Mouse (Mus musculus) mouse embryonic stem cell (cell line): ENCODE measurements around the gene Zfp979.
"Not testable (repeated sequence)": the region's sequence is repeated elsewhere in the genome, so short reads cannot be mapped to it uniquely, and the experiment has no call there.

ENCODE experiments used
- in situ Hi-C, 2 experiments: fragments of 300-500 bp; cut with MboI; formaldehyde crosslinking; loops; 1 replicate in 1 of 2; 3 replicates in 1 of 2; pipeline ENCODE4 v1.14.3; 2019 to 2020; ENCODE audit warnings: low sequenced_read_pairs in 2 of 2, low pct_unique_long_range_greater_than_20kb in 1 of 2, mixed read lengths in 1 of 2; ENCODE audit not compliant: unreplicated experiment in 1 of 2

Zfp979 gene

GRCm38 (mm10) chr4:147642413-147642812 lies at the start of gene Zfp979:
Gene Zfp979, minus strand, starts transcription at chr4:147642513.
- in situ Hi-C loops, result not testable (repeated sequence)

DNA sequence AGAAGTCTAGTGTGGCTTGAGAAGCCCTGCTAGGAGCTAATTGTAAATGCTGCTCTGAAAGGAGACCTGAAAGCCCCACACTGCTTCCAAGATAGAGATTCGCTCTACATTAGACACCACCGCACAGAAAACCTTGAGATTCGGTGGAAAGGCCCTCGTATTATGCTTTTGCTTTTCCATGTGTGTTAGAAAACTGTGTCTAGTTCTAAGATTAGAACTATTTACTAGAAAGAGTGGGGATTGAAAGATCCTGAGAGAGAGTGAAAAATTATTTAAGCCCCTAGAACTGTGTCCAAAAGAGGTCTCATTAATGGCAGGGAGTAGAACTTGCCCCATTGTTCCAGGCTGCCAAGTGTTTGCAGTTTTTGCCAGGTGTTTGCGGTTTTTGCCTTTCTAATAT lies 12.9 kb upstream of the Zfp979 start:
- in situ Hi-C loops, result not testable (repeated sequence)

GRCm38 (mm10) chr4:147647407-147647806 lies 5.1 kb upstream of the Zfp979 start:
- in situ Hi-C loops, result not testable (repeated sequence)

GRCm38 (mm10) chr4:147641932-147642331 lies 381 bp downstream of the Zfp979 start:
- in situ Hi-C loops, result not testable (repeated sequence)

DNA sequence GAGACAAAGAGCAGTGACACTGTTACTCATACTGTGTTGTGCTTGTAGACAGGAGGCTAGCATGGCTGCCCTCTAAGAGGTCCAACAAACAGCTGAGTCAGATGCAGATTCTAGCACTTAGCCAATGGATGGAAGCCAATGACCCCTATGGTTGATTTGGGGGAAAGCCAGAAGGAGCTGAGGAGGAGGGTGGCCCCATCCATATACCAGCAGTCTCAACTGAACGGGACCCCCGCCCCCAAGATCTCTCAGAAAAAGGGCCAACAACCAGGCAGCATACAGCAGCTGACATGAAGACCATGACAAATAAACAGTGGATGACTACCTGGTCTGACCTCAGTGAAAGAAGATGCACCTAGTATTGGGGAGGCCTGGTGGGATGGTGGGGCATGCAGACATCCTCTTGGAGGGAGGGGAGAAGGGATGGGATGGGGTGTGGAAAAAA lies 8.5 kb downstream of the Zfp979 start:
- in situ Hi-C loops, result not testable (repeated sequence)

DNA sequence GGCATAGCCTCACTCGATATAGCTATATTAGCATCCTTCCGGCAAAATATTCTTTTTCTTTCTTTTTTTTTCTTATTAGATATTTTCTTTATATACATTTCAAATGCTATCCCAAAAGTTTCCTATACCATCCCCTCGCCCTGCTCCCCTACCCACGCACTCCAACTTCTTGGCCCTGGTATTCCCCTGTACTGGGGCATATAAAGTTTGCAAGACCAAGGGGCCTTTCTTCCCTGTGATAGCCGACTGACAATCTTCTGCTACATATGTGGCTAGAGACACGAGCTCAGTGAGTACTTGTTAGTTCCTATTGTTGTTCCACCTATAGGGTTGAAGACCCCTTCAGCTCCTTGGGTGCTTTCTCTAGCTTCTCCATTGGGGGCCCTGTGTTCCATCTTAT lies 35.8 kb downstream of the Zfp979 start:
- in situ Hi-C loops, result loop anchor here in 1 of 2 experiments (25.0 kb wide), 1 partner anchor 219 kb away; no protein-coding TSS in a partner anchor

- in situ Hi-C loops, result loop anchor here in 1 of 2 experiments (25.0 kb wide), 1 partner anchor 218 kb away; no protein-coding TSS in a partner anchor
Observed at GRCm38 (mm10) chr4:147605521-147605920, 36.8 kb downstream of the Zfp979 start.

- in situ Hi-C loops, result loop anchor here in 1 of 2 experiments (25.0 kb wide), 1 partner anchor 217 kb away; no protein-coding TSS in a partner anchor
Observed at GRCm38 (mm10) chr4:147603806-147604205, 38.5 kb downstream of the Zfp979 start.

DNA sequence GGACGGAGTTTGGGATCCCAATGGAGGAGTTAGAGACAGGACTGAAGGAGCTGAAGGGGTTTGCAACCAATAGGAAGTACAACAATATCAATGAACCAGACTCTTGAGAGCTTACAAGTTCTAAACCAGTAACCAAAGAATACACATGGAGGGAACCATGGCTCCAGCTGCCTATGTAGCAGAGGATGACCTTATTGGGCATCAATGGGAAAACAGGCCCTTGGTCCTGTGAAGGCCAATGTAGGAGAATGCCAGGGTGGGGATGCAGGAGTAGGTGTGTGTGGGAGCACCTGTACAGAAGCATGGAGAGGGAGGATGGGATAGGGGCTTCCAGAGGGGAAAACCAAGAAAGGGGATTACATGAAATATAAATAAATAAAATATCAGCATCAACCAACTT lies 40.4 kb downstream of the Zfp979 start:
- in situ Hi-C loops, result loop anchor here in 1 of 2 experiments (25.0 kb wide), 1 partner anchor 215 kb away; no protein-coding TSS in a partner anchor

GRCm38 (mm10) chr4:147598831-147599230 lies 43.5 kb downstream of the Zfp979 start:
- in situ Hi-C loops, result no loop called here

DNA sequence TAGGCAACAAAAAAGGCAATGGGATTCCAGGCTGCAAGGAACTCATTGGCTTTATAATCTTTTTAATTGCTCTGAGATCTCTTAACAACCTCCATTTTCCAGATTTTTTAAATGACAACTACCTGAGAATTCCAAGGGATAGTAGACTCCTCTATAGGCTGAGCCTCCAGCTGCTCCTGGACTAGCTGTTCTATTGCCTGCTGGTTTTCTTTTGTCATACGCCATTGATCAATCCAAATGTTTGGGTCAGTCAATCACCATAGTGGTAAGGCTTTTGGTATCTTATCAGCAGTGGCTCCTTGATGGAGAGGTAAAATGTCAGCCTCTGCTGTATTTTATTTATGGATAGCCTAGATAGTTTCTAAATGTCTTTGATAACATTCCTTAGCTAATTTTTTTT lies 44.6 kb downstream of the Zfp979 start:
- in situ Hi-C loops, result no loop called here

- in situ Hi-C loops, result not testable (repeated sequence)
Observed at GRCm38 (mm10) chr4:147594630-147595029, 47.7 kb downstream of the Zfp979 start.

- in situ Hi-C loops, result loop anchor here (5.0 kb wide), 2 partner anchors 59 to 64 kb away; no protein-coding TSS in a partner anchor
Observed at GRCm38 (mm10) chr4:147586511-147587473, 55.5 kb downstream of the Zfp979 start.

DNA sequence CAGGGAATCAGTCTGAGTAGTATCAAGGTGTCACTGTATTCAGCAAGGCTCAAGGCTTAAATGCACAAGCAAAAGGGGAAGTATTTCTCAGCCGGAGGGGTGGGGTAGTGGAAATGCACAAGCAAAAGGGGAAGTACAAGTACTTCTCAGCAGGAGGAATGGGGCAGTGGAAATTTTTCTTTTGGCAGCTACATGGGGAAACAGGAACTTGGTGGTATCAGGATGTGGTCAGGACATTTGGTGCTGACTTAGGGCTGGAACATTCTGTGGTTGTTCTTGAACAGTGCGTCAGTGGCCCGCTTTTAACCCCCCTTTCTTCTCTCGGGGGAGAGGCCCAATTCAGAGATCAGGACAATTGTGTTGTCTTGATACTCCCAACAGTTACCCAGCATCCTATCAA lies 62.9 kb downstream of the Zfp979 start:
- in situ Hi-C loops, result not testable (repeated sequence)

DNA sequence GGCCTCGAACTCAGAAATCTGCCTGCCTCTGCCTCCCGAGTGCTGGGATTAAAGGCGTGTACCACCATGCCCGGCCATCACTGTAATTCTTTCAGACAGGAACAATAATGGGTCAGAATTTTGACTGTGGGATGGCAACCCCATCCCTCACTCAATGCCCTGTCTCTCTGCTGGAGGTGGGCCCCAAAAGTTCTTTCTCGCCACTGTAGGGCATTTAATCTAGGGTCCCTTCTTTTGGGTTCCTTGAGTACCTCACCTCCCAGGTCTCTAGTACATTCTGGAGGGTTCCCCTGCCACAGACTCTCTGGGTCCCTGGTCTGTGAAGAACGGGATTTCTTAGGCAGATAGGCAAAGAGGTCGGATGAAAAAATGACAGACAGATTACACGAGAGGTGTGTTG lies 71.2 kb downstream of the Zfp979 start:
- in situ Hi-C loops, result not testable (repeated sequence)

DNA sequence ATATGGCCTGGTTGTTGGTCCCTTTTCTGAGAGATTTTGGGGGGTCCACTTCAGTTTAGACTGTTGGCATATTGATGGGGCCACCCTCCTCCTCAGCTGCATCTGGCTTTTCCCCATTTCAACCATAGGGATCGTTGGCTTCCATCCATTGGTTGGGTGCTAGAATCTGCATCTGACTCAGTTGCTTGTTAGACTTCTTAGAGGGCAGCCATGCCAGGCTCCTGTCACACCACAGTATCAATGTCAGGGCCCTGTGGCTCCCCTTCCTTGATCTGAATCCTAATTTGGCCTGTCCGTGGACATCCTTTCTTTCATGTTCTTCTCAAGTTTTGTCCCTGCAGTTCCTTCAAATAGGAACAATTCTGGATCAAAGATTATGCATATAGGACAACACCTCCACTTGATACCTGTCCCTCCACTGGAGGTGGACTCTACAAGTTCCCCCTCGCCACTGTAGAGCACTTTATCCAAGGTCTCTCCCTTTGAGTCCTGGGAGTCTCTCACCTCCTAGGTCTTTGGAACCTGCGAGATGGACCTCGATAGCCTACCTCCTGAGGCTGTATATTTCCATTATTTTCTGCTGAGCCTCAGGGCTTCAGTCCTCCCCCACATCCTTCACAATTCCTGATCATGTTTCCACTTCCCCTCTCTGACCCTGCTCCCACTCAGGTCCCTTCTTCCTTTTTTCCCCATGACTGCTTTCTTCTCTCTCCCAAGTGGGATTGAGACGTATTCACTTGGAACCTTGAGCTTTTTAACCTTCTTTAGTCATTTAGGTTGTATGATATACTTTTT lies 76.7 kb downstream of the Zfp979 start:
- in situ Hi-C loops, result no loop called here
